Mouse (Mus musculus) liver, postnatal 0 days (tissue): ENCODE measurements around the gene Gm12695.

ENCODE experiments used
- CTCF ChIP-seq: sonication (generic); IDR thresholded peaks from 2 replicates; pipeline ENCODE4 v1.5.1; 2016; ENCODE audit warnings: antibody characterized with exemption, low read depth
- EP300 ChIP-seq: IDR thresholded peaks from 2 replicates; pipeline ENCODE4 v1.6.1; 2016; ENCODE audit warnings: antibody characterized with exemption, low read depth, mild to moderate bottlenecking

DNA sequence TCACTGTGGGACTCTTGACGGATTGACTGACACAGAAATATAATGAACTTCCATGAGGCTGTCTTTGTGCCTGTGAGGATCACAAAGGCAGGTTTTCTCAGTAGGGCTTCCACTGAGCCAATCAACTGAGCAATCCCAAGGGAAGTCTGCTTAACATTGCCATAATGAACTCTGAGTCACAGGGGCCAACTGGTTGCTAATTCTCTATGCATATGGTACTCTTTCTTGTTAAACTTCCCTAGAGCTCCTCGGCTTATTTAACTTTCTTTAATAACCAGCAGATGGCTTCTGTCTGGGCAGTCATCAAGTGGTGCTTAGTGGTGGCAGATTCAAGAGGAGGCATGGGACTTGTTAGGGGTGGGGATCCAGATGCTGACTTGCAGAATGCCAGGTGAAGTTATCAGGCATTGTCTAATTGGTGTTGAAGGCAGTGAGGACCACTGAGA is 97.6 kb downstream of the Gm12695 start:
- TF ChIP-seq CTCF (no peak), EP300 (no peak)
